Mouse (Mus musculus): ENCODE measurements at regions not wholly inside any gene's neighbourhood (a gene's known extent, or its start where the extent isn't known, plus 50 kb on each side); places are given as distances from the start of the nearest gene placed in this dataset.

GRCm38 (mm10) chr8:116352635-116353034 is 152.1 kb upstream of the Dynlrb2 start:
- no peak for TF ChIP-seq CTCF (IDR thresholded peaks at IDR 0.05; ENCODE audit: low read depth)
- no peak for TF ChIP-seq EP300 (IDR thresholded peaks at IDR 0.05; ENCODE audit: low read depth)
